Mouse (Mus musculus) olfactory bulb, adult 2 months (tissue): ENCODE measurements around the gene Gm1113. TPM values are rescaled to one million over a fixed set of nuclear protein-coding genes. Genes with fewer than 3 reads are reported as not detected.

Experiments
- H3K27ac ChIP-seq: fragments of 200-500 bp; 2 replicates; pipeline ENCODE4 v1.5.1; 2012; ENCODE audit warnings: low read depth, low read length; ENCODE audit not compliant: insufficient read depth
- H3K4me1 ChIP-seq: fragments of 200-500 bp; 2 replicates; pipeline ENCODE4 v1.6.1; 2012; ENCODE audit warnings: low read length; ENCODE audit not compliant: control insufficient read depth, insufficient read depth
- H3K4me3 ChIP-seq: fragments of 200-500 bp; 2 replicates; pipeline ENCODE4 v1.5.1; 2012; ENCODE audit warnings: mild to moderate bottlenecking, low read depth, low read length, moderate library complexity; ENCODE audit not compliant: insufficient read depth
- CTCF ChIP-seq: fragments of 200-500 bp; IDR thresholded peaks from 2 replicates; pipeline ENCODE4 v1.5.1; 2012; ENCODE audit warnings: low read depth, mild to moderate bottlenecking, low read length, moderate library complexity; ENCODE audit not compliant: insufficient read depth
- POLR2A ChIP-seq: fragments of 200-500 bp; IDR thresholded peaks from 2 replicates; pipeline ENCODE4 v1.6.1; 2012; ENCODE audit warnings: mild to moderate bottlenecking, low read depth, low read length, moderate library complexity; ENCODE audit not compliant: insufficient read depth
- WGBS: fragments of 180-500 bp; shearing (Covaris S2); methylation state at CpG from one replicate; pipeline ENCODE4 v1.1.7; 2018; 5-methylcytosine and 5-hydroxymethylcytosine counted together
- polyA plus RNA-seq: library from polyadenylated mRNA; stranded (reverse); fragments of >200 nt; gene quantifications from 2 replicates; pipeline ENCODE4 v1.2.4, GENCODE M21; 2012; ENCODE audit warnings: low replicate concordance; ENCODE audit not compliant: missing spikeins, insufficient read depth, insufficient read length

Gm1113 gene
- polyA plus RNA-seq, 1 experiment: not detected

DNA sequence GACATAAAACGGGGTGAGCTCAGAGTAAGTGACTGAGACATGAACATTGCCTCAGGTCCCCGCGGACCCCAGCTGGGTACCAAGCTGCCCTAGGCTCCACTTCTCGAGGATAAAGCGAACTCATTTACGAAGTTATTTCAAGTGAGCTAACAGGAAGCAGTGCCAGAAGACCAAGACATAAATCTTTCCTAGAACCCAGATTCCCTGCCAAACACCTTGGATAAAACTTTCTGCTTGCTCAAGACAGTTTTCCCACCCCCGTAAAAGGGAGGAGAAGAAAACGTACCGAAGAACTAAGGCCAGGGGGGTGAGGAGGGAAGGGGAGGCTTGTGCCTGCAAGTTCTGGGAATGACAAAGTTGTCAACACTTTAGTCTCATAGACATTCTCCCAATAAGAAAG is 15.2 kb upstream of the Gm1113 start:
- 71% methylated on average over 9 of the region's 9 CpGs for whole genome bisulfite sequencing
- Histone ChIP-seq H3K27ac (no peak overlapping the region), H3K4me1 (no peaks in the 10 kb centered on the region), H3K4me3 (no peak overlapping the region)
- TF ChIP-seq POLR2A (no peak), CTCF (no peak)

GRCm38 (mm10) chr9:35529796-35530195 is 11.7 kb upstream of the Gm1113 start:
- Histone ChIP-seq H3K4me1 (no peaks in the 10 kb centered on the region), H3K4me3 (no peak overlapping the region), H3K27ac (no peak overlapping the region)
- 13% methylated on average over 1 of the region's 1 CpGs for WGBS
- TF ChIP-seq POLR2A (no peak), CTCF (no peak)

DNA sequence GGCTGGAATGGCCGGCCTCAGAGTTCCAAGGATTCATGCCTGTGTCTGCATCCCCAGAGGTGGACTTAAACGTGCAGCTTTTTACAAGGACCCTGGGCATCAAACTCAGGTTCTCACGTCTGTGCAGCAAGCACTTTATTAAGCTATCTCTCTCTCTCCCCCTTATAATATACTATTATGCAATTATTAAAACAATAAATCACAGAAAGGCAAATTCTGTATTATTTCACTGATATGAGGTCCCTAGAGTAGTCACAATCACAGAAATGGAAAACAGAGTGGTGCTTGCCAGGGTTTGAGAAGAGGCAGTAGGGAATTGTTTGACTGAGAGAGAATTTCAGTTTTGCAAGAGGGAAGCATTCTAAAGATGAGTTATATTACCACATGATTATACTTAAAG is 11.1 kb upstream of the Gm1113 start:
- H3K27ac ChIP-seq: no peak overlapping the region
- TF ChIP-seq CTCF: no peak
- TF ChIP-seq POLR2A: no peak
- WGBS: 76% methylated on average over 3 of the region's 3 CpGs

DNA sequence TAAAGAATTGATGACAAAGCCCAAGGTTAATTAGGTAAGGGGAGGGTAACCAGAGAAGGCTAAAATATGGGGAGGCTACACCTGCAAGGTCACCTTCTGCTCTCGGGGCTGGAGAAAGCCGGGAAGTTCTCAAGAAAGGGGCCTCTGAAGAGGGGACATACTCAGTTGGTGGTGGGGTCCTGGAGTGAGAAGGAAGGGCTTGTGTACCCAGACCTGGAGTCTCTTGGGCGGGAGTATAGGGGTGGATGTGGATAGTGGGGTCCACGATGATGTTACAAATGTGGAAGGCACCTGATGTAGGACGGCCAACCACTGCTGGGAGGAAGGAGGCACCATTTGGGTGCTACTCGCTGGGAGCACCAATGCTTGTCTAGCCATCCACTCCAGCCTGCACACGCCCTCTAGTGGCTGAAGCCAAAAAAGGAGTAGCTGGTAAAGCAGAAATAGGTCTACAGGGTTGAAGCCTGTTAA is 5.9 kb upstream of the Gm1113 start:
- TF ChIP-seq CTCF: peak; percentile 31; the same call in 1 of the 2 replicates
- no peak for TF ChIP-seq POLR2A
- H3K4me3 ChIP-seq: peak overlapping the region; percentile 19
- WGBS: 6% methylated on average over 7 of the region's 7 CpGs
- H3K27ac ChIP-seq: peak overlapping the region; percentile 75
- peaks cover 8% of the 10 kb centered on the region for H3K4me1 ChIP-seq

More for the DNA sequence above, 11.1 kb upstream of the Gm1113 start:
- Histone ChIP-seq H3K4me3 (no peak overlapping the region), H3K4me1 (no peaks in the 10 kb centered on the region)

DNA sequence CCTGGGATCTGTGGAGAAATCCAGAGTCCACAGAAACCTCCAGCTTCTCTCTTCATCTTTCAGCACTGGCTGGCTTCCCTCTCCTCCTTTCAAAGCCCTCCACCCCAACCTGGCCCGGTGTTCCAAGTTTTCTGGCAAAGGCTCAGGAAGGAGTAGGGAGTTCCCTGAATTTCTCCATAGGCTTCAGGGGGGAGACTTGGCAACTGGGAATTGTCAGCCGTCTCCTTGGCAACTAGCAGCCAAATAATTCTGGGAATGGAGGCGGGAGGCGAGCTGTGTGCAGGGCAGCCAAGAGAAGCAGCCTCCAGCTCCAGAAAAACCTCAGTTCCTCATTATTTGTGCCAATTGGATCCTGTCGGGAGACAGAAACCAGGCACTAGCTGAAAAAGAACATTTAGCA is 5.5 kb upstream of the Gm1113 start:
- 11% methylated on average over 5 of the region's 5 CpGs for WGBS
- Histone ChIP-seq H3K4me3 (no peak overlapping the region), H3K4me1 (peaks cover 8% of the 10 kb centered on the region), H3K27ac (peak overlapping the region; percentile 75)
- TF ChIP-seq CTCF (no peak), POLR2A (no peak)

DNA sequence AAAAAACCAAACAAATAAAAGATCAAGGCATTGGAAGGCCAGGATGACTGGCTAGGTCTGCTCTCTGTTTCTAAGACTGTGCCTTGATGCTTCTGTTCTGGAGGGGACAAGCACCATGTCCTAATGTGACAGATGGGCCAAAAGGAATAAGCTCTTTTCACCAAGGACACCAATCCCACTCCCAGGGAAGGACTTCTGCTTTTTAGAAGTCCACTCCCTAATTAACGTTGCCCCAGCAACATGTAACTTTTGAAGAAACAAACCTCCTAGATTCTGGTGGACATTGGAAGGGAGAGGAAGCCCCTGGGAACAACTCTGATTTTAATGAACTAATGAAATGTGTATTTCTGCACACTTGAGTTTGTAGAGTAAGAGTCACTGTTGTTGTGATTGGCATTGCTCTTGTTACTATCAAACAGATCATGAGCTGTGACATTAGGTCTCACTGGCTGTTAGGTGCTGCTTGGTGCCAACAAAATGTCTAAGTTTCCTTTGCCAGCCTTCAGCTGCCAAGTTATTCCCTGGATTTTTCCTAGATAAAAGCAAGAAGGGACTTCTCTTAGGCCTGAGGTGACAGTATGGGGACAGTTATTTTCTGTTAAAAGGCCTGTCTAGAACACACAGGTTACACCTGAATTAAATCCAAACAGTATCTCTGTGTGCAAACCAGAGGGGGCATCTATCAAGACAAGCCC is 4.9 kb upstream of the Gm1113 start:
- no peak for TF ChIP-seq CTCF
- TF ChIP-seq POLR2A: no peak
- Histone ChIP-seq H3K4me1 (peaks cover 8% of the 10 kb centered on the region), H3K4me3 (no peak overlapping the region), H3K27ac (no peak overlapping the region)
- WGBS: 82% methylated on average over 1 of the region's 1 CpGs

GRCm38 (mm10) chr9:35522241-35522640 is 4.2 kb upstream of the Gm1113 start:
- WGBS: 82% methylated on average over 2 of the region's 2 CpGs

GRCm38 (mm10) chr9:35520631-35521348 is 2.7 kb upstream of the Gm1113 start:
- H3K4me1 ChIP-seq: peaks cover 8% of the 10 kb centered on the region
- WGBS: 93% methylated on average over 6 of the region's 6 CpGs
- TF ChIP-seq CTCF (no peak), POLR2A (no peak)
- H3K4me3 ChIP-seq: no peak overlapping the region
- no peak overlapping the region for H3K27ac ChIP-seq

More at GRCm38 (mm10) chr9:35522241-35522640, 4.2 kb upstream of the Gm1113 start:
- no peak overlapping the region for H3K4me3 ChIP-seq
- no peak overlapping the region for H3K27ac ChIP-seq
- H3K4me1 ChIP-seq: peaks cover 8% of the 10 kb centered on the region
- no peak for TF ChIP-seq CTCF
- no peak for TF ChIP-seq POLR2A

DNA sequence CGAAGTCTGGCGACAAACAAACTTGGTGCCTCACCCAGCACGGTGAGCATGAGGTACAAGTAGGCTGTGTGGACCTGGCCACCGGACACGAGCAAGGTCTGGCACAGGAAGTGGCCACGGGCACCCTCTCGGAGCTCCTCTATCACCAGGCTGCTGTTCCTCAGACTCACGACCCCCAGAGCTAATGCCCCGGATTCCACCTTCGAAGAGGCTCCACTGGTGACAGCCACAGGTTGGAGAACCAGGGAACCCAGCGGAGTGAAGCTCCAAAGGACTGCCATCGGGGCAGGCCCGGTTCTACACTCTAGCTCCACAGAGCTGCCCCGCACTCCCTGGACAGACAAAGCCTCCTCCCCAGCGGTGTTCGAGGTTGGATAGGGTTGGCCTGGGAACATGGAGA is 1.4 kb downstream of the Gm1113 start:
- Histone ChIP-seq H3K4me3 (no peak overlapping the region), H3K27ac (no peak overlapping the region), H3K4me1 (no peaks in the 10 kb centered on the region)
- 94% methylated on average over 16 of the region's 16 CpGs for WGBS
- TF ChIP-seq POLR2A (no peak), CTCF (no peak)
